Mouse (Mus musculus): ENCODE results near the gene Cnot10.

The Cnot10 gene

GRCm38 (mm10) chr9:114578646-114579045 is 61.3 kb downstream of the Cnot10 start:
- peak; percentile 82 for DNase-seq (ENCODE audit: low read depth)

- DNase-seq (ENCODE audit: low read depth): peak; percentile 55
These were observed 64.0 kb downstream of the Cnot10 start for GRCm38 (mm10) chr9:114576001-114576400.

GRCm38 (mm10) chr9:114573528-114573927 is 66.5 kb downstream of the Cnot10 start:
- DNase-seq (ENCODE audit: low read depth): peak; percentile 48

DNA sequence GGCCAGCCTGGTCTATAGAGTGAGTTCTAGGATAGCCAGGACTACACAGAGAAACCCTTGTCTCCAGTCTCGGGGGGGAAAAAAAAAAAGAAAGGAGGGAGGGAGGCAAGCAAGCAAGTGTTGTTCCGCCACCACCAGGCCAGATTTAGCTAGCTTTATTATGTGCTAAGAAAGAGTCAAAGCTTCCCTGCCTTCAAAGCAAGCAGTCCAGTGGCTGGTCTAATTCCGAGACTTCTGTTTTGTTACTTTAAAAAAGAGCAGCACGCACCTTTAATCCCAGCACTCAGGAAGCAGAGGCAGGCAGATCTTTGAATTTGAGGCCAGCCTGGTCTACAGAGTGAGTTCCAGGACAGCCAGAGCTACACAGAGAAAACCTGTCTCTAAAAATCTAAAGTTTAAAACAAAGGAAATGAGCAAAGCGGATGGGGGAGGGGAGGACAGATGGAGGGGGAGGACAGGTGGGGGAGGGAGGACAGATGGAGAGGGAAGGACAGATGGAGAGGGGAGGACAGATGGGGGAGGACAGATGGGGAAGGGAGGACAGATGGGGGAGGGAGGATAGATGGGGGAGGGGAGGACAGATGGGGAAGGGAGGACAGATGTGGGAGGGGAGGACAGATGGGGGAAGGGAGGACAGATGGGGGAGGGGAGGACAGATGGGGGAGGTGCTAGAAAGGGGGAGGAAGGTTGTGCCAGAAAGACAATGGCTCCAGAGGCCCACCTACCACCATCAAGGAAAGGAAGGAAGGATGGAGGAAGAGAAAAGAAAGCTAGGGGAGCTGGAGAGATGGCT is 71.1 kb downstream of the Cnot10 start:
- no peak for DNase-seq (ENCODE audit: low read depth)

GRCm38 (mm10) chr9:114564667-114565066 is 75.3 kb downstream of the Cnot10 start:
- DNase-seq (ENCODE audit: low read depth): no peak

DNA sequence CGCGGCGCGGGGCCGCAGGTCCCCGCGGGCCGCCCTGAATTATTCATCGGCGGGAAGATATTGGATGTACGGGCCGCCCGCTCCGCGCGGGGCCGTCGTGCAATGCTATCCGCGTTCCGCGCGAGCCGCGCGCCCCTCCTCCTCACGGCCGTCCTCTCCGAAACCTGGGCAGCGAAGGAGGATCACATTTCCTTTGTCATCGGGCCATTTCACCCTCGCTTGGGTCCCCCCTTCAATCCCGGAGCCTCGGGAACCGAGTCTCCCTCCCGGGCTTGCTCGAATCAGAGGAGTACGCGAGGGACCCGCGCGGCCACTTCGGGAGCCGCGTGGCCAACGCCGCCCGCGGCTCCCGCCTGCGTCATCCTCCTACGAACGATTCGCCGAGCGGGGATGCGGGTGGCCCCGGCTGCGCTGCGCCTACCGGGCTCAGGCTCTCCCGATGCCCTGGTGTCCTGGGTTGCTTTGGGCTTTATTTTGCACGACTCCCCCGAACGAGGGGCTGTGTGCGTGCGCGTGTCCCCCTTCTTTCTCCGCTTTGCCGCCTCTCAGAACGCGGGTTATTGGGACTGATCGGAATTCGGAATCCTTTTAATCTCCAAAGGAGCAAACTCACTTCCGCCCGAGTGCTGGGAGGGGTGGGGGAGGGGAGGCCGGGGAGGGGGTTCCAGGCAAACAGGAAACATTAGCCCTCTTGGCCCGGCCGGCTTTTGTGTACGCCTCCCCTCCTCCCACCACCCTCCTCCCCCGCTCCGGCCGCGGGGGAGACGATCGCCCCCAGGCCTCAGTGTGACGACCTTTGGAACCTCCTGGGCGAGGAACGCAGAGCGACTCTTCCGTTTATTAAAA is 76.0 kb downstream of the Cnot10 start, which contains the start of gene Trim71:
Trim71 (minus strand) TSS at position 609 of the 846 bp plus-strand sequence.
- DNase-seq (ENCODE audit: low read depth): no peak

DNA sequence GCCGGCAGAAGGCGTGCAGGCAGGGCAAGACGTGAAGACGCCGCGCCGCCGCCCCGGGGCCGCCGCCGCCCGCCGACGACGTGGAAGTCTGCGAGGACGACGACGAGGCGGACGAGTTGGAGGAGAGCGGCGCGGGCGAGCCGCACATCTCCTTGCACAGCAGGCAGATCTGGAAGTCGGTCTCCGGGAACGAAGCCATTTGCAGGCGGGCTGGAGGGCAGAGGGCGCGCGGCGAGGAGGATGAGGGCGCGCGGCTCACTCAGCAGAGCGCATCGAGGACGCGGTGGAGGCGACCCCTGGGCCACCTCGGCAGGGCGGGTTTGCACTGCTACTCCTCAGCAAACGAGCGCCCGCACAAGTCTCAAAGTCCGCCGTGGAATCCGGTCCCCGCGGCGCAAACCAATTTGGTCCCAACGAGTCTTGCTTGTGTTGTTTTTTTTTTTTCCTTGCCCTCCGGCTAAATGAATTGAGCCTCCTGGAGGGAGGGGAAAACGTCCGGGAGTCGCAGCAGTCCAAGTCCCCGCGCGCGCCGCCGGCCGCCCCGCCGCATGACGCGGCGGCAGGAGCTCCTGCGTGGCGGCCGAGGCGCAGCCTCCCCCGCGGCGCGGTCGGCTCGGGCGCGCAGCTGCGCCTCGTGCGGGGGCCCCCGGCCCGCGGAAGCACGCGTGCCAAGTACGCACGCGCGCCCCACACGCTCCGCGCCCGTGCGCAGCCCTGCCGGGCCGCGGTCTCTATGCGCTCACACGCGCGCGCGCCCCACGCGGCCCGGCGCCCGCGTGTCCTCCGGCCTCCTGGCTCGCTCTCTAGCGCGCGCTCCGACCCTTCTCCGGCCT is 76.8 kb downstream of the Cnot10 start:
- DNase-seq (ENCODE audit: low read depth): no peak

- DNase-seq (ENCODE audit: low read depth): no peak
These were observed 77.7 kb downstream of the Cnot10 start for GRCm38 (mm10) chr9:114562031-114562918.

- DNase-seq (ENCODE audit: low read depth): no peak
These were observed 78.4 kb downstream of the Cnot10 start for GRCm38 (mm10) chr9:114561671-114561971.

- DNase-seq (ENCODE audit: low read depth): no peak
These were observed 79.0 kb downstream of the Cnot10 start for GRCm38 (mm10) chr9:114560771-114561670.

- DNase-seq (ENCODE audit: low read depth): no peak
These were observed 79.8 kb downstream of the Cnot10 start for GRCm38 (mm10) chr9:114560141-114560540.

DNA sequence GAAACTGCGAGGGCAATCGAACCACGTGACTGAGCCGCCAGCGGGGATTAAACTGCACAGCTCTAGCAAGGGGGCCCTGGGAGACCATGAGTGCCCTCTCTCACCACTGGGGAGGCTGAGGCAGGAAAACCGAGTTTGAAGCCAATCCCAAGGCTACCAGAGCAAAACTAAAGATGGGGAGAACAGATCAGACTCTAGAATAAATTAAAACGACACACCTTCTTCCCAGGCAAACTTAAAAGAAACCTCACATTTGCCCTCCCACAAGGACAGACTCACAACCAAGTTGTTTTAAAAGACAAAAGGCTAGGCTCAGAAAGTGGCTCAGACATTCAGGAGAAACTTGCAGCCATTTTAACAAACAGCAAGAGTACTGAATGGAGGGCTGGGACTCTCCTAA is 82.9 kb downstream of the Cnot10 start:
- no peak for DNase-seq (ENCODE audit: low read depth)

DNA sequence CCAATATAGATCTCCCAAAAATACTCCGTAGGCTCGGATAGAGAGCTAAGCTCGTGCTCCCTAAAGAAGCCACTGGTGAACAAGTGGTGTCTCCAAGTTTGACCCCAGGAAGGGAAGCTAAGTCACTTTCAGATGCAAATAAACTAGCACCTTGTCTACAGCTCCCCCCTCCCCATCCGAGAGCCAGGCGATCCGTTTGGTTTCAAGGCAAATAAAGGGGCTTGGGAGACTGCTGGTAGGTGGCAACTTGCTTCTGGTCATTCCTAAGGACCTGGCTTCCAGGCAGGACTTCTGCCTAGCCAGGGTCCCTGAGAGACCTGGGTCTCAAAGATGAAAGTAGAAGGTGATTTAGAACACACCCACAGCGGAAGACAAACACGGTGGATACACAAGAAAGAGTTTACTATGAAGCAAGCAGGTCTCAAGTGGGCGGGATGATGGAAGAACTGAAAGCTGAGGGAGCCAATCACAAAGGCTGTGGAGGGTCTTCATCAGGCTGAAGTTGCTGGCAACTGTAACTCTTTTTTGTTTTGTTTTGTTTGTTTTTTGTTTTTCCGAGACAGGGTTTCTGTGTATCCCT is 83.6 kb downstream of the Cnot10 start:
- no peak for DNase-seq (ENCODE audit: low read depth)

GRCm38 (mm10) chr9:114554355-114554979 is 85.5 kb downstream of the Cnot10 start:
- DNase-seq (ENCODE audit: low read depth): no peak

GRCm38 (mm10) chr9:114553828-114554227 is 86.2 kb downstream of the Cnot10 start:
- DNase-seq (ENCODE audit: low read depth): no peak

GRCm38 (mm10) chr9:114550033-114550432 is 90.0 kb downstream of the Cnot10 start:
- no peak for DNase-seq (ENCODE audit: low read depth)

- DNase-seq (ENCODE audit: low read depth): no peak
These were observed 90.9 kb downstream of the Cnot10 start for GRCm38 (mm10) chr9:114549117-114549516.

DNA sequence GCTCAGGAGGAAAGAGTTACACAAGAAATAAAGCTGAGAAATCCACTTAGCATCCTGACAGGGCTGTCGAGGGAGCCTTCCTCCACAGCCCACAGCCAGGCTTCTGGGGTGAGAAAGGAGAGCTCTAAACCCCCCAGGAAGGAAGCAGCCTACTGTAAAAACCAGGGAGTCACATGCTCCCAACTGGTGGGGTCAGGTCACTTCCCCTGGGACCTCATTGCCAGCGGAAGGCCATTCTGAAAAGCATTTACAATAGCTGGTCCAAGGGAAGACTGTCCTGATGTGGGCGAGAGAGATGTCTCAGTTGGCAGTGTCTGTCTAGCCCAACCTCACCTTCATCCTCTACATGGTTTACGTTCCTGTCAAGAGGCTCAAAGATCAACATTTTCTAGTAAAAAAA is 91.5 kb downstream of the Cnot10 start:
- DNase-seq (ENCODE audit: low read depth): no peak

- no peak for DNase-seq (ENCODE audit: low read depth)
These were observed 92.3 kb downstream of the Cnot10 start for GRCm38 (mm10) chr9:114547643-114548077.
